Mouse (Mus musculus) liver, adult 10 weeks (tissue): ENCODE measurements around the gene Loxl3. TPM values are rescaled to one million over a fixed set of nuclear protein-coding genes. Genes with fewer than 3 reads are reported as not detected.

Experiments
- polyA plus RNA-seq: library from polyadenylated mRNA; stranded (reverse); fragments of 350-450 nt; fragmentation: Illumina TruSeq; extraction: RNeasy Lipid Tissue Mini Kit (QIAGEN cat#74804); gene quantifications from one replicate; pipeline ENCODE4 v1.2.3, GENCODE M21; 2014; ENCODE audit warnings: low read depth, low replicate concordance

The Loxl3 gene
- 0.40 TPM for polyA plus RNA-seq

GRCm38 (mm10) chr6:83033249-83034185 is at the start of gene Loxl3, which contains the start of gene Dok1:
Gene Loxl3 (plus strand): TSS chr6:83034173.
Gene Dok1 (minus strand): TSS chr6:83033471.

GRCm38 (mm10) chr6:83054074-83054851 is 20.3 kb downstream of the Loxl3 start, which contains the start of gene Aup1:
Gene Aup1 (plus strand): TSS chr6:83054521.

GRCm38 (mm10) chr6:83054871-83055431 is 21.0 kb downstream of the Loxl3 start, which contains the start of gene Htra2:
Gene Htra2 (minus strand): TSS chr6:83055273.

GRCm38 (mm10) chr6:83057790-83058189 is 23.8 kb downstream of the Loxl3 start, which contains the start of gene Dqx1:
Gene Dqx1 (plus strand): TSS chr6:83057844.

GRCm38 (mm10) chr6:83070247-83070310 is 36.1 kb downstream of the Loxl3 start, which contains the start of gene Tlx2:
Gene Tlx2 (minus strand): TSS chr6:83070293.

GRCm38 (mm10) chr6:83077630-83078323 is 43.8 kb downstream of the Loxl3 start, which contains the start of gene Pcgf1:
Gene Pcgf1 (plus strand): TSS chr6:83077869.

GRCm38 (mm10) chr6:83086121-83087035 is 52.4 kb downstream of the Loxl3 start, which contains the start of gene Lbx2:
Gene Lbx2 (plus strand): TSS chr6:83086367.

GRCm38 (mm10) chr6:83101316-83101687 is 67.3 kb downstream of the Loxl3 start, which contains the start of the genes Ccdc142 and Gm42688:
Gene Ccdc142 (plus strand): TSS chr6:83101601.
Gene Gm42688 (plus strand): TSS chr6:83101617.

Other genes with a start within 250 kb of the Loxl3 start
- gene Sema4f, start 94.4 kb upstream of the Loxl3 start, polyA plus RNA-seq = not detected
- not detected for gene M1ap, start 87.3 kb upstream of the Loxl3 start, polyA plus RNA-seq
- not detected for gene Dok1, start 702 bp upstream of the Loxl3 start, polyA plus RNA-seq
- 23.3 TPM for gene Aup1, start 20.3 kb downstream of the Loxl3 start, polyA plus RNA-seq
- 4.0 TPM for gene Htra2, start 21.1 kb downstream of the Loxl3 start, polyA plus RNA-seq
- gene Dqx1, start 23.7 kb downstream of the Loxl3 start, polyA plus RNA-seq = 1.6 TPM
- not detected for gene Tlx2, start 36.1 kb downstream of the Loxl3 start, polyA plus RNA-seq
- gene Pcgf1, start 43.7 kb downstream of the Loxl3 start, polyA plus RNA-seq = 4.5 TPM
- not detected for gene Lbx2, start 52.2 kb downstream of the Loxl3 start, polyA plus RNA-seq
- gene Ccdc142, start 67.4 kb downstream of the Loxl3 start, polyA plus RNA-seq = not detected
- gene Gm42688, start 67.4 kb downstream of the Loxl3 start, polyA plus RNA-seq = 0.61 TPM
- 30.5 TPM for gene Mrpl53, start 74.9 kb downstream of the Loxl3 start, polyA plus RNA-seq
- 3.1 TPM for gene Mogs, start 81.3 kb downstream of the Loxl3 start, polyA plus RNA-seq
- gene Wbp1, start 87.4 kb downstream of the Loxl3 start, polyA plus RNA-seq = 4.3 TPM
- gene Ino80b, start 91.3 kb downstream of the Loxl3 start, polyA plus RNA-seq = 0.66 TPM
- not detected for gene Rtkn, start 101.3 kb downstream of the Loxl3 start, polyA plus RNA-seq
- 0.34 TPM for gene Wdr54, start 122.2 kb downstream of the Loxl3 start, polyA plus RNA-seq
- not detected for gene 1700003E16Rik, start 122.2 kb downstream of the Loxl3 start, polyA plus RNA-seq
- 5.5 TPM for gene Dctn1, start 131.7 kb downstream of the Loxl3 start, polyA plus RNA-seq
- not detected for gene Slc4a5, start 185.7 kb downstream of the Loxl3 start, polyA plus RNA-seq